Mouse (Mus musculus) MEL (cell line): ENCODE results near the gene Rgl1. TPM values are rescaled to one million over a fixed set of nuclear protein-coding genes. Genes with fewer than 3 reads are reported as not detected.

ENCODE experiments used
- DNase-seq: peaks from one replicate; pipeline ENCODE4 v3.0.0; 2011; ENCODE audit warnings: low read depth, low spot score
- H3K27ac ChIP-seq: 2 replicates; pipeline ENCODE4 v1.5.1; 2012; ENCODE audit warnings: low read depth, mild to moderate bottlenecking, control low read depth, low read length, moderate library complexity; ENCODE audit not compliant: control insufficient read depth
- H3K27me3 ChIP-seq, 2 experiments: fragments of 150-350 bp in 1 of 2; sonication (generic) in 1 of 2; 2 replicates each; pipeline ENCODE4 v1.6.1; 2012; ENCODE audit warnings: low read length in 2 of 2, mild to moderate bottlenecking in 2 of 2, improper control_type of control experiment in 1 of 2, moderate library complexity in 1 of 2; ENCODE audit not compliant: insufficient read depth in 2 of 2, control insufficient read depth in 1 of 2
- H3K36me3 ChIP-seq, 2 experiments: 2 replicates each; pipeline ENCODE4 v1.6.1; 2012 to 2014; ENCODE audit warnings: low read length in 2 of 2, improper control_type of control experiment in 1 of 2, inconsistent platforms in 1 of 2, mild to moderate bottlenecking in 1 of 2; ENCODE audit not compliant: insufficient read depth in 2 of 2, control insufficient read depth in 1 of 2
- H3K4me1 ChIP-seq, 2 experiments: fragments of 150-350 bp in 1 of 2; sonication (generic) in 1 of 2; 2 replicates each; pipeline ENCODE4 v1.6.1; 2012; ENCODE audit warnings: low read length in 2 of 2, improper control_type of control experiment in 1 of 2, mild to moderate bottlenecking in 1 of 2; ENCODE audit not compliant: insufficient read depth in 2 of 2, control insufficient read depth in 1 of 2
- H3K4me3 ChIP-seq, 2 experiments: fragments of 150-350 bp in 1 of 2; sonication (generic) in 1 of 2; 2 replicates each; pipeline ENCODE4 v1.5.1; 2012; ENCODE audit warnings: low read depth in 2 of 2, low read length in 2 of 2, mild to moderate bottlenecking in 2 of 2, moderate library complexity in 2 of 2, control low read depth in 1 of 2, improper control_type of control experiment in 1 of 2; ENCODE audit not compliant: control insufficient read depth in 1 of 2, insufficient read depth in 1 of 2
- H3K79me2 ChIP-seq: 2 replicates; pipeline ENCODE4 v1.6.1; 2012; ENCODE audit warnings: mild to moderate bottlenecking, low read length, moderate library complexity; ENCODE audit not compliant: control insufficient read depth, poor library complexity, insufficient read depth
- H3K9ac ChIP-seq: 2 replicates; pipeline ENCODE4 v1.6.1; 2012; ENCODE audit warnings: low read depth, mild to moderate bottlenecking, control low read depth, low read length, moderate library complexity; ENCODE audit not compliant: control insufficient read depth, poor library complexity, severe bottlenecking
- H3K9me3 ChIP-seq: fragments of 150-350 bp; sonication (generic); replicated peaks from 2 replicates; pipeline ENCODE4 v1.6.1; 2012; ENCODE audit warnings: mild to moderate bottlenecking, low read length, improper control_type of control experiment, moderate library complexity; ENCODE audit not compliant: insufficient read depth
- BHLHE40 ChIP-seq: IDR thresholded peaks from 2 replicates; pipeline ENCODE4 v1.6.1; 2012; ENCODE audit warnings: low read depth, mild to moderate bottlenecking, inconsistent platforms, low read length, improper control_type of control experiment, borderline replicate concordance
- CTCF ChIP-seq, 3 experiments: IDR thresholded peaks in 2 of 3; conservative IDR thresholded peaks in 1 of 3; 2 replicates each; pipeline ENCODE4 v1.5.1; 2011 to 2012; ENCODE audit warnings: low read length in 3 of 3, low read depth in 2 of 3, mild to moderate bottlenecking in 2 of 3, improper control_type of control experiment in 1 of 3, inconsistent platforms in 1 of 3, mixed read lengths in 1 of 3, moderate library complexity in 1 of 3; ENCODE audit not compliant: control insufficient read depth in 1 of 3, insufficient read depth in 1 of 3, poor library complexity in 1 of 3, severe bottlenecking in 1 of 3
- E2F4 ChIP-seq: IDR thresholded peaks from 2 replicates; pipeline ENCODE4 v1.6.1; 2011; ENCODE audit warnings: low read depth, low read length, improper control_type of control experiment, borderline replicate concordance
- ELF1 ChIP-seq: IDR thresholded peaks from 2 replicates; pipeline ENCODE4 v1.6.1; 2014; ENCODE audit warnings: low read depth, mild to moderate bottlenecking, inconsistent platforms, low read length, improper control_type of control experiment, moderate library complexity
- HCFC1 ChIP-seq: IDR thresholded peaks from 2 replicates; pipeline ENCODE4 v1.6.1; 2012; ENCODE audit warnings: low read depth, mild to moderate bottlenecking, inconsistent platforms, low read length, improper control_type of control experiment, moderate library complexity
- MYB ChIP-seq: IDR thresholded peaks from 2 replicates; pipeline ENCODE4 v1.6.1; 2011; ENCODE audit warnings: mild to moderate bottlenecking, low read depth, low read length, improper control_type of control experiment
- POLR2A ChIP-seq, 2 experiments: IDR thresholded peaks; 2 replicates each; pipeline ENCODE4 v1.6.1; 2011 to 2012; ENCODE audit warnings: low read length in 2 of 2, mild to moderate bottlenecking in 2 of 2, control low read depth in 1 of 2, improper control_type of control experiment in 1 of 2, low read depth in 1 of 2, moderate library complexity in 1 of 2; ENCODE audit not compliant: control insufficient read depth in 1 of 2, insufficient read depth in 1 of 2, poor library complexity in 1 of 2
- POLR2AphosphoS2 ChIP-seq: IDR thresholded peaks from 2 replicates; pipeline ENCODE4 v1.6.1; 2011; ENCODE audit warnings: low read length, improper control_type of control experiment
- POLR2AphosphoS5 ChIP-seq: IDR thresholded peaks from 2 replicates; pipeline ENCODE4 v1.6.1; 2012; ENCODE audit warnings: low read depth, borderline replicate concordance, mild to moderate bottlenecking, inconsistent platforms, low read length, moderate library complexity, mixed read lengths
- SMC3 ChIP-seq: IDR thresholded peaks from 2 replicates; pipeline ENCODE4 v1.6.1; 2011; ENCODE audit warnings: low read depth, low read length, improper control_type of control experiment
- TBP ChIP-seq: IDR thresholded peaks from 2 replicates; pipeline ENCODE4 v1.8.0; 2011; ENCODE audit warnings: low read depth, low read length, improper control_type of control experiment
- USF1 ChIP-seq: IDR thresholded peaks from 2 replicates; pipeline ENCODE4 v1.6.1; 2014; ENCODE audit warnings: low read depth, mild to moderate bottlenecking, inconsistent platforms, low read length, improper control_type of control experiment, moderate library complexity
- ZC3H11A ChIP-seq: IDR thresholded peaks from 2 replicates; pipeline ENCODE4 v1.6.1; 2012; ENCODE audit warnings: low read depth, mild to moderate bottlenecking, inconsistent platforms, low read length, improper control_type of control experiment
- ZKSCAN1 ChIP-seq: IDR thresholded peaks from 2 replicates; pipeline ENCODE4 v1.6.1; 2012; ENCODE audit warnings: low read depth, mild to moderate bottlenecking, inconsistent platforms, low read length, improper control_type of control experiment, moderate library complexity
- polyA plus RNA-seq, 2 experiments: library from polyadenylated mRNA; stranded (reverse) in 1 of 2; unstranded in 1 of 2; fragments of >175 nt in 1 of 2; fragments of >200 nt in 1 of 2; gene quantifications; 2 replicates each; pipeline versions ENCODE4 v1.2.1 to v1.2.4; 2012; ENCODE audit warnings: low replicate concordance in 2 of 2, low read depth in 1 of 2; ENCODE audit not compliant: insufficient read length in 2 of 2, insufficient read depth in 1 of 2, missing spikeins in 1 of 2
- total RNA-seq: library from RNA; depleted of rRNA; stranded (reverse); fragments of 300-350 nt; gene quantifications from 2 replicates; pipeline ENCODE4 v1.2.3, GENCODE M21; 2012

Gene Rgl1
- total and polyA plus RNA-seq, 3 experiments: 0.12 to 0.39 TPM; not detected in 1

- no peaks in the 10 kb centered on the region for H3K9me3 ChIP-seq
- no peaks in the 10 kb centered on the region for H3K36me3 ChIP-seq
- H3K4me1 ChIP-seq: peaks cover 0 to 7% of the 10 kb centered on the region in 2 experiments; a peak in 1 of 4 replicates
- no peak for TF ChIP-seq CTCF (IDR thresholded peaks at IDR 0.05 in 2 of 3, conservative IDR thresholded peaks at IDR 0.05 in 1 of 3; ENCODE audit: control insufficient read depth in 1 of 3, insufficient read depth in 1 of 3, low read depth in 2 of 3, low read length in 3 of 3, poor library complexity in 1 of 3, severe bottlenecking in 1 of 3)
- TF ChIP-seq ZKSCAN1: no peak
- no peak for TF ChIP-seq MYB
- no peak overlapping the region for H3K4me3 ChIP-seq
- peaks cover 5 to 15% of the 10 kb centered on the region in 2 experiments; a peak in 3 of 4 replicates for H3K27me3 ChIP-seq
- DNase-seq: no peak
- H3K9ac ChIP-seq: no peak overlapping the region
- no peaks in the 10 kb centered on the region for H3K79me2 ChIP-seq
- H3K27ac ChIP-seq: no peak overlapping the region
Measured at GRCm38 (mm10) chr1:152576614-152577144, 189.5 kb downstream of the Rgl1 start.

DNA sequence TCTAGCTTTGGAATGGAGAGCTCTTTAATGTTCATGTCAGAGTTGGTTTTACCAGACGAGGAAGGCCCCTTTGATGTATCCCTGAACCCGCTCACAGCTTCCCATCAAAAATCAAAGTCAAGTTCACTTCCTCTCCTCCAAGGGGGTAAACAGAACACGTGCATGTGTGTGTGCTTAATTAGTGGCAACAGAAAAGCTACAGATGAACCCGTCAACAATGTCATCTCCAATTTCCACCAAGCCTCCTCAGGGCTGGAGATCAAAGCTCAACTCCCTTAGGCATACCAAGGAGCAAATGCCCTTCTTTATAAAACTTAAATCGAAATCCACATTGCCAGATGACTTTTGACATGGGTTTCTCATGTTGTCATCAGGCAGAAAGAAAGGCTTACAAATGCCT lies 191.1 kb downstream of the Rgl1 start:
- DNase-seq: no peak
- no peak for TF ChIP-seq BHLHE40
- Histone ChIP-seq H3K4me3 (no peak overlapping the region), H3K79me2 (no peaks in the 10 kb centered on the region), H3K36me3 (no peaks in the 10 kb centered on the region), H3K9me3 (no peaks in the 10 kb centered on the region), H3K4me1 (peaks cover 0 to 7% of the 10 kb centered on the region in 2 experiments; a peak in 1 of 4 replicates), H3K9ac (no peak overlapping the region), H3K27ac (no peak overlapping the region), H3K27me3 (peaks cover 5 to 14% of the 10 kb centered on the region in 2 experiments; a peak in 3 of 4 replicates)

DNA sequence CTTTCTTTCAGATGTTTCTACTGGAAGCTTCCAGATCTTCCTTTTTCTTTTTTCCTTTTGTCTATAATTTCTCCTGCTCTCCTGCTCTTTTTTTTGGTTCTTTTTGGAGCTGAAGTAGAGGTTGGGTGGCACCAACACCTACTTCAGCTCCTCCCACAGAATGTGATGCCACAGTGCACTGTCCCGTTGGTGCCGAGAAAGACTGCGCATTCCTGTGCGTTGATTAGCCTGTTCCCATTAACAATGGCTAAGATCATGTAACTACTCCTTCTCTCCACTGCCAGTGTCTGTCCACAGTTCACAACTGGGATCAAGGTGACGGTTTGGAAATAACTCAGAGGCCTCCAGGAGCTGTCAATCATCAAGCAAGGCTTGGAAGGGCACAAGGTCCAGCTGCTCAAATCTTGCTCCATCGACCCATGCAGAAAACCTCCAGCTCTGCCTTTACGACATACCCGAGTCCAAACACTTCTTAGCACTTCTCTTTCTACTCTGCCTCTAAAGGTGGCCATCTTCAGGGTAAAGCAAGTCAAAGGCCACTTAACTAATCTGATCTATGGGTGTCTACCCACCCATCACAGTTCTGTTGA lies 192.6 kb downstream of the Rgl1 start:
- H3K9me3 ChIP-seq: no peaks in the 10 kb centered on the region
- no peak overlapping the region for H3K4me3 ChIP-seq
- no peaks in the 10 kb centered on the region for H3K36me3 ChIP-seq
- H3K9ac ChIP-seq: no peak overlapping the region
- H3K79me2 ChIP-seq: no peaks in the 10 kb centered on the region
- no peak for DNase-seq
- no peak overlapping the region for H3K27ac ChIP-seq
- H3K27me3 ChIP-seq: peaks cover 2 to 10% of the 10 kb centered on the region in 2 experiments; a peak in 3 of 4 replicates
- TF ChIP-seq ELF1: no peak
- TF ChIP-seq E2F4: no peak
- TF ChIP-seq POLR2A (IDR thresholded peaks at IDR 0.05; ENCODE audit: control insufficient read depth in 1 of 2, insufficient read depth in 1 of 2, low read depth in 1 of 2, low read length in 2 of 2, poor library complexity in 1 of 2): no peak
- TF ChIP-seq BHLHE40: no peak
- TF ChIP-seq HCFC1: no peak
- no peak for TF ChIP-seq POLR2AphosphoS5
- no peak for TF ChIP-seq ZC3H11A
- TF ChIP-seq POLR2AphosphoS2: no peak
- TF ChIP-seq USF1: no peak
- no peak for TF ChIP-seq SMC3
- TF ChIP-seq TBP: no peak
- H3K4me1 ChIP-seq: peaks cover 0 to 7% of the 10 kb centered on the region in 2 experiments; a peak in 1 of 4 replicates
